Mouse (Mus musculus) frontal cortex, postnatal 25 days (tissue): Measurements from ENCODE around the gene Aftph.
"Not testable (repeated sequence)": the region's sequence is repeated elsewhere in the genome, so short reads cannot be mapped to it uniquely, and the experiment has no call there.

Experiments
- DNase-seq, 2 experiments: peaks; one replicate each; pipeline ENCODE4 v3.0.0; 2022; ENCODE audit warnings: low spot score in 2 of 2

The Aftph gene

GRCm38 (mm10) chr11:20741201-20742100, at the start of gene Aftph:
Gene Aftph, minus strand, starts transcription at chr11:20741589.
- peak; percentile 90 to 96 for DNase-seq

DNA sequence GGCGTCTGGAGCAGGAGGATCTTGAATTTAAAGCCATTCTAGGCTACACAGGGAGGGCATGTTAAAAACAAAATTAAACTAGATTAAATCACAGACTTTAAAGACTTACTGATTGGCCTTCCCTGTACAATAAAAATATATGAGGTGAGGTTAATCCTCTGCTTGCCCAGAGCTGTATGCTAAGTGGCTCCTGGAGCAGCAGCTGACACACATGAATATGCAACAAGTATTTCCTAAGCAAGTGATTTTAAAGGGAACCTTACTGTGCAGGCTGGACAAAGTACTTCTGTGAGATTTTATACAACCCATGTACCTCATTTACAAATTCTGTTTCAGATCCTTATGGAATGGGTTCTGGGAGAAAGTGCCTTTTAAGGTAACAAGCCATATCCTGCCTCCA, 47.6 kb upstream of the Aftph start:
- no peak for DNase-seq

- DNase-seq = no peak
Observed at GRCm38 (mm10) chr11:20788070-20788469, 46.7 kb upstream of the Aftph start.

DNA sequence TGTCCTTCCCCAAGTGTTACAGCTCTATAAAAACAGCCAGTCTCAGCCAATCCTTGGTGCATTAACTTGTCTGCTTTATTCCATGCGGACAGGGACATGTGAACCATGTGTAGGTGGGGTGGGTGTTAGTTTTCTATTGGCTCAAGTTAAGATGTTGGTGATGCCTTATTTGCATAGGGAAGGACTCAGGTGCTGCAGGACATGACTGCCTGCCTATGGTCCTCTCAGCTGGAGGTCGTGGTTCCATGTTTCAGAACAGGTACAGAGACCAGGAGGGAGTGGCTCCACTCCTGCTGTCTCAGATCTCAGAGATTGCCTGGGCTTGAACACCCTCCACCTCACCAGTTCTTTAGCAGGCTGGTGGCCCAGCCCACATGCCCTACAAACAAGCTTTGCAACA, 44.8 kb upstream of the Aftph start:
- no peak for DNase-seq

DNA sequence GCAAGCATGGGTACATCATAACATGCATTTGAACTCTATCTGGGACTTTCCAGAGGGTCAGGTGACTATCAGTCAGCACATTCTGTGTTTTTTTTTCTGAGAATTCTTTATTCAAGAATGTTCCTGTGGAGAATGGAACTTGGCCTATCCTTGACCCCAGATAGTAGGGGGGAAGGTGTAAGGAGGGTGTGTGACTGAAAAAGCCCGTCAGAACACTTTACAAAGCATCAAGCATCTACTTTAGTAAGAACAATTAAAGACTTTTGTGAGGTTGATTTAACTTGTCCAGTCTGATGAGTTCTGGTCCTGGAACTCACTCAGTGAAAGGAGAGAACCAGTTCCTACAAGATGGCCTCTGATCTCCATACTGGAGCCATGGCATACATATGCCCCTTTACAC, 43.8 kb upstream of the Aftph start:
- no peak for DNase-seq

GRCm38 (mm10) chr11:20784776-20785175, 43.4 kb upstream of the Aftph start:
- DNase-seq = no peak

- no peak for DNase-seq
Observed at GRCm38 (mm10) chr11:20783467-20783866, 42.1 kb upstream of the Aftph start.

DNA sequence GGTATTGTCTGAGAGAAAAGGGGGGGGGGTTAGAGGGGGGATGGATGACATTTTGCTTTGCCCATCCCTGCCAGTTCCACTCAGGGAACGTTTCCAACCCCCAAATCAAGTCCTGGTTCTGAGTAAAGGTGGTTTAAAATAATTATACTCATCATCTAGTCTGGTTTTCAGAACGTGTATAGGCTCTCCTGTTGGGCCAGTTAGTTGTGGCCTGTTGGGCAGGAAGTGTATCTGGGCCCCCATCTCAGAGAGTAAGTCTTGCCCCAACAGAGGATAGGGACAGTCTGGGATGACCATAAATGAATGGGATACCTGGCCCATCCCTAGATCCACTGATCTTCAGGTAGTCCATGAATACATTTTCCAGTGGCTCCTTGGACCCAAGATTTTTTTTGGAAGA, 41.2 kb upstream of the Aftph start:
- no peak for DNase-seq

GRCm38 (mm10) chr11:20780312-20780711, 38.9 kb upstream of the Aftph start:
- no peak for DNase-seq

DNA sequence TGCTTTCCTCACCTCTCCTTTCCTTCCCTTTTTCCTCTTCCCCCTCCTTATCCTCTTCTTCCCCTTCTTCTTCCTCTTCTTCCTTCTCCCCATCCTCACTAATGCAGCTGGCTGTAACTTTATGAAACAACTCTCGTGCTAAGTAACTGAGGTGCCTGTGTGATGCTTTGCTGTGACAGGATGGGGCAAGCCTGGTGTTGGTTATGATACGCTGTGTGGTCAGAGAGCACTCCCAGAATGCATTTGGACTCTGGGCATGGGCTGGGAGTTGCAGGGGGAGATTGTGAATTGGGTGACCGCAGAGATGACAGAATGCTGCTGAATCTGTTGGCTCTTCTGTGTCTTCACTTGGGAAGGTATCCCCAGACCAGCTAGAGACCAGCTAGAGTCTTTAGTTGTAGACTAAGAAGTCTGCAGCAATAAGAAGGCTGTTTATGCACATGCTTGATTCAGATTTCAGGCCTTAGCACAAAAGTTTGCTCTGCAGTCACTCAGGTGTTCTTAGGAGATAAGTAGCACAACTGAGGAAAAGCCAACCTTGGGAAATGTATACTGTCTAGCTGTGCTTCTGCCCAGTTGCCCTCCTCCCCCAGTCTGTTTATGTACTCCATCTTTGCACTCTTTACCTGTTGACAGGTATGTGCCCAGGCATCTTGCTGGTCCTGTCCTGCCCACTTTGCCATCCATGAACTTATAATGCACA, 37.6 kb upstream of the Aftph start:
- DNase-seq = no peak

GRCm38 (mm10) chr11:20778298-20778697, 36.9 kb upstream of the Aftph start:
- no peak for DNase-seq

DNA sequence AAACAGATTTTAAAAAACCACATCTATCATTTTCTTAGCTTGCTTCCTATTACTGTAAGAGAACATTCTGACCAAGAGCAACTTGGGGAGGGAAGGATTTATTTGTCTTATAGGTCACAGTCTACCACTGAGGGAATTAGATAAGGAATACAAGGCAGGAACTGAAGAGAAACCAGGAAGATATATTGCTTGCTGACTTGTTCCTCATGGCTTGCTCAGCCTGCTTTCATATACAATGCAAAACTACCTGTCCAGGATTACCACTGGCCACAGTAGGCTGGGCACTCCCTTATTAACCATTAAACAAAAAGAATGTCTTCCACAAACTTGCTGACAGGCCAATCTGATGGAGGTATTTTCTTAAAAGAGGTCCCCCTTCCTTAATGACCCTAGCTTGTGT, 35.3 kb upstream of the Aftph start:
- no peak for DNase-seq

DNA sequence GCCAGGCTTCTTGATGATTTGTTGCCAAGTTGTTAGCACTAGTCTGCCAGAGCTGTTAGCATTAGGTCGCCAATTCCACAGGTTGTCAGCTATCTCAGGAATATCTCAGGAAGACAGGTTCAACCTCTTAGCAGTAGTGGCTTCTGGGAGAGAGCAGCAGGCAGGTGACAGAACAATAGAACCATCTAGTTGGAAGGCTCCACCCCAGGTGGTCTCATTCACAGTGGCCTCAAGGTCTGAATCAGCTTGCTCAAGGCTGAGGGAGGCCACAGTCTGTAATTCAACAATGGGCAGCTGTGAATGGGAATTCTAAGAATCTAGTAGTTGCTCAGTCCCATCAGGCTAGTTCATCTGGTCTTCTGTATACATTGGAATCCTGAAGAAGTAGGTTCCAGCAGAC, 31.3 kb upstream of the Aftph start:
- DNase-seq = no peak

- not testable (repeated sequence) for DNase-seq
Observed at GRCm38 (mm10) chr11:20771827-20772226, 30.4 kb upstream of the Aftph start.

DNA sequence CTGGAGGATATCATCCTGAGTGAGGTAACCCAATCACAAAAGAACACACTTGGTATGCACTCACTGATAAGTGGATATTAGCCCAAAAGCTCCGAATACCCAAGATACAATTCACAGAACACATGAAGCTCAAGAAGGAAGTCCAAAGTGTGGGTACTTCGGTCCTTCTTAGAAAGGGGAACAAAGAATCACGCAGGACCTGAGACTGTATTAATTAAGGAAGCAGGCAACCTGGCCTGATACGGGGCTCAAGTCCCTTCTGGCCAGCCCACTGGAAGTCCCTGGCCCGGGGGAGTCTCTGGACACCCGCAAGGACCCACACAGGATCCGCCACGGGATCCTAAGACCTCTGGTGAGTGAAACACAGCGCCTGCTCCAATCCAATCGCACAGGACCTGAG, 20.6 kb upstream of the Aftph start:
- DNase-seq = not testable (repeated sequence)

- no peak for DNase-seq
Observed at GRCm38 (mm10) chr11:20750573-20750972, 9.2 kb upstream of the Aftph start.

DNA sequence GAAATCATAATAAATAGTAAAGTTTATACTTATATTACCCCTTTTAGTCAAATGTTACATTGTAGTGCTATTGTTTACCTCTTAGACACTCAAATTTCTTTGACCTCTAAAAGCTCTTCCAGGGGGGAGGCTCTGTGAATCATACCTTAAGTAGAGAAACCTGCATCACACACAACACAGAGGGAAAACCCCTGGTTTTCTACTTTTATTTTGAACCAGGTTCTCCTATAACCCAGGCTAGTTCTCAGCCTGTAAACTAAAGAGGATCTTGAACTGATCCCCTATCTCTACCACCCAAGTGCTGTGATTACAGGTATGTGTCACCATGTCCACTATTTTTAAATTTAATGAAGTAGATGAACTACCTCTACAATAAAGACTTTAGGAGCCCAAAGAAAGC, 2.0 kb upstream of the Aftph start:
- no peak for DNase-seq

GRCm38 (mm10) chr11:20742361-20742897, 1.0 kb upstream of the Aftph start:
- peak in 1 of 2 experiments; percentile 44 for DNase-seq

DNA sequence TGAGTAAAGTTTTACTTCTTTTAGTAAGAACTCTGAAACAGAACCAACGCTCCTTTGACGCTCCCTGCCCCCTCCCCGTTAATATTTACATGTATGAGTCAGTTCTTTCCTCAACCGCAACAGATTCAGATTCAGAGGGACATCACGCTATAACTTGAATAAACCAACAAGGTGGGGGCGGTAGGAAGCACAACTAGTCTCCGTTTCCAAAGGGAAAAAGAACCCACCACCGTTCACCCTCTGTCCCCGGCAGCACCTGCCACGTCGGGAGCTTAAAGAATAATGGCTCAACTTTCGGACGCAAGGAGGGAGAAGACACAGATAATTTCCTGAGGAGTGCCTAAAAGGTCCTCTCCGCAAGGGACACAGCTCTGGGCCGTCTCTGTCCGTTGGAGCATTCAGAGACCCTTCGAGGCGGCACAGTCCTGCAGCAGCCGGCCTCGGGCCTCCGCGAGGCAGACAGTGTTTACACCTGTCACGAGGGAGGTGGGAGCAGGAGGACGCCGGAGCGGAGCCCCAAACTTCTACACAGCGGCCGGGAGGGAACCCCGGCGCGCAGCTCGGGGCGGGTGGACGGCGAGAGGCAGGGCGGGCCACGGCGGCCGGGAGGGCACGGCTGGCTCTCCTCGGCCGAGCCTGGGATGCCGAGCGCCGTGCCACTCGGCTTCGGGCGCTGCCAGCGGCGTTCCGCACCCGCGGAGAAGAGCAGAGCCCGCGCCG, 748 bp downstream of the Aftph start:
- peak; percentile 18 to 36 for DNase-seq

- no peak for DNase-seq
Observed at GRCm38 (mm10) chr11:20734066-20734465, 7.3 kb downstream of the Aftph start.

DNA sequence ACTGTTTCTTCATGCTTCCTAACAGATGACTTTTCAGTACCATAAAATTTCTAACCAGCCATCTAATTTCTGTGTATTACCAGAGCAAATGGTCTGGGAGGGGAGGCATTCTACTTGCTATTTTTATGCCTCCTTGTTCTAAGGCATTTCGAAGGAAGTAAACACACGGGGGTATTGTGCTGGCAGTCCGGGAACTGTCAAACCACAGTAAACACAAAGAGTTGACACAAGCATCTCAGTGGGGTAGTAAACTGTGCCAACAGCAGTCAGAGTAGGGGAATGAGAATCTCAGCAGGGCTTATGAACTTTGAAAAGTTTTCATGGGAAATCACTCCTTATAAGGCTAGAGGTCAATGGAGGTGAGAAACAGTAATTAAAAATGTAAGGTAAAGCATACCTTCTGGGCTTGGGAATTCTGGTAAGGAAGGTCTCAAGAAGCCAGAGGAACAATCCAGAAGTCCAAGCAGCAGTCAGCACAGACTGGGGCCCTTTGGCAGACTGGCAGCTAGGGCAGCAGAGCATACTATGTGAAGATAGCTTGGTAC, 7.8 kb downstream of the Aftph start:
- DNase-seq = no peak

DNA sequence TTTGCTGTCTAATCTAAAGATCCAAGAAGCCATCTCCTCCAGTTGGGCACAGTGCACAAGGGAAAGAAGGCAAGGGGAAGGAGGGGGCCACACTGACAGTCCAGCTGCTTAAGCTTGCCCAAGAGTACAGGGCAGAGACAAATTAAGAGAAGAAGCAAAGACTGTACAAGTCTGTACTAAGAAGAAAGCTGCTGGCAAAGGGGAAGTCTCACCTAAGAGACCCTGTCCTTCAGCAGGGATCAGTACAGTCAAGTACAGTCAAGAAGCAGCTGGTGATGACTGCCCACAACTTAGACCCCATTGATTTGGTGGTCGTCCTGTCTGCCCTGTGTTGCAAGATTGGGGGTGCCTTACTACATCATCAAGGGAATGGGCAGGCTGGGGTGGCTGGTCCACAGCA, 12.0 kb downstream of the Aftph start:
- DNase-seq = no peak
